Mouse (Mus musculus): Measurements from ENCODE around the gene Acot11.

DNA sequence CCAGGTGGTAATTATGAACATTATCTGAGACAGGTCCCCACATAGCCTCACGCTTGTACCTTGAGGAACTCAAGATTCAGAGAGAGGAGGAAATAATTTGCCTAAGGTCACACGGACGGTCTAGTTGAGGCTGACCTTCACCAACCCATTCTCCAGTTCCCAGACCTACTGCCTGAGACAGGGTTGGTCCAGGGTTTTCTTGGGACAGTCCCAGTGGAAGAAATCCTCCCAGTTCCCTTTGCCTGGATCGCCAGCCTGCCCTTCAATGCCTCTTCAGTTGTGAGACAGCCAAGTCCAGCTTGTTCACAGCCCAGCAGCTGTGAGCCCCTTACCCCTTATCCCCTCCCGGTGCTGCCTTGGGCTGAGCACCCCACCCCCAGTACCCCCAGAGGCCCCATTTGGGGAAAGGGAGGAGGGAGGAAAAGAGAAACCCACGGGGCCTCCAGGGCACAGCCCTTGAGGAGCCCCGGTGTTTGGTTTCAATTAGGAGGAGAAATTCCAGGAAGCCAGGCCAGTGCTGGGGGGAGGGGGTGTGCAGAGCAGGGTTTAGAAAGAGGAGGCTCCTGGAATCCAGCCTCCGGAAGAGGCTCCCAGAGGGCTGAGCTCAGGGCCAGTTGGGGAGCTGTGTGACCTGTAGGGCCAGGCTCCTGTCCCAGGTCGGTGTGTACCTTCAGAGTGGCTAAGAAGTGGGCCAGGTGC lies 42.9 kb upstream of the Acot11 start:
- TF ChIP-seq POLR2A (IDR thresholded peaks at IDR 0.05; ENCODE audit: insufficient read depth, low read depth, low read length) (no peak), CTCF (IDR thresholded peaks at IDR 0.05) (no peak), EP300 (IDR thresholded peaks at IDR 0.05; ENCODE audit: insufficient read depth, low read depth, low read length) (no peak)

Measured in heart, adult 2 months (tissue).